Mouse (Mus musculus) lung, postnatal 0 days (tissue): ENCODE results near the gene Ksr2. TPM values are rescaled to one million over a fixed set of nuclear protein-coding genes. Genes with fewer than 3 reads are reported as not detected.

Experiments used
- ATAC-seq: fragments of 200-750 bp; cut with Nextera tagmentation; 2 replicates; pipeline ENCODE4 v1.8.0; 2017; ENCODE audit warnings: moderate library complexity
- DNase-seq: peaks from one replicate; pipeline ENCODE4 v3.0.0-alpha.2; 2016; ENCODE audit warnings: low spot score
- H3K27ac ChIP-seq: fragments of 300-500 bp; sonication (generic); 2 replicates; pipeline ENCODE4 v1.5.1; 2014; ENCODE audit warnings: antibody characterized with exemption, mild to moderate bottlenecking, low read length, mixed read lengths
- H3K27me3 ChIP-seq: fragments of 300-500 bp; sonication (generic); replicated peaks from 2 replicates; pipeline ENCODE4 v1.6.1; 2014; ENCODE audit warnings: low read length, mixed read lengths; ENCODE audit not compliant: insufficient read depth
- H3K36me3 ChIP-seq: fragments of 300-500 bp; sonication (generic); 2 replicates; pipeline ENCODE4 v1.6.1; 2014; ENCODE audit warnings: low read length, mixed read lengths; ENCODE audit not compliant: insufficient read depth
- H3K4me1 ChIP-seq: fragments of 300-500 bp; sonication (generic); 2 replicates; pipeline ENCODE4 v1.6.1; 2014; ENCODE audit warnings: antibody characterized with exemption, low read depth, low read length, mixed read lengths; ENCODE audit not compliant: insufficient read depth
- H3K4me2 ChIP-seq: fragments of 300-500 bp; sonication (generic); replicated peaks from 2 replicates; pipeline ENCODE4 v1.6.1; 2014; ENCODE audit warnings: low read depth, mild to moderate bottlenecking, low read length, moderate library complexity, mixed read lengths
- H3K4me3 ChIP-seq: fragments of 300-500 bp; sonication (generic); 2 replicates; pipeline ENCODE4 v1.5.1; 2014; ENCODE audit warnings: low read depth, low read length
- H3K9ac ChIP-seq: fragments of 300-500 bp; sonication (generic); replicated peaks from 2 replicates; pipeline ENCODE4 v1.6.1; 2014; ENCODE audit warnings: low read depth, mild to moderate bottlenecking
- H3K9me3 ChIP-seq: fragments of 300-500 bp; sonication (generic); 2 replicates; pipeline ENCODE4 v1.6.1; 2016; ENCODE audit warnings: low read length, mixed read lengths
- CTCF ChIP-seq: IDR thresholded peaks from 2 replicates; pipeline ENCODE4 v1.5.1; 2016; ENCODE audit warnings: antibody characterized with exemption, mild to moderate bottlenecking
- EP300 ChIP-seq: IDR thresholded peaks from 2 replicates; pipeline ENCODE4 v1.6.1; 2016; ENCODE audit warnings: antibody characterized with exemption, mild to moderate bottlenecking, control low read depth
- WGBS: fragments of 180-500 bp; shearing (Covaris S2); extraction: QIAGEN DNeasy Blood & Tissue Kit; methylation state at CpG from one replicate; pipeline ENCODE4 v1.1.7; 2014; 5-methylcytosine and 5-hydroxymethylcytosine counted together
- polyA plus RNA-seq: library from polyadenylated mRNA; unstranded; fragments of >200 nt; fragmentation: Nextera tagmentation; extraction: Ambion mirVana; gene quantifications from 2 replicates; pipeline ENCODE4 v1.2.1, GENCODE M21; 2015

The Ksr2 gene
- polyA plus RNA-seq, 1 experiment from 2014 or later: 0.08 TPM

- peak overlapping the region; percentile 87 for H3K4me2 ChIP-seq
- H3K27ac ChIP-seq: peak overlapping the region; percentile 43; the same call in 1 of the 2 replicates
- no peaks in the 10 kb centered on the region for H3K36me3 ChIP-seq
- TF ChIP-seq CTCF (peak; percentile 63), EP300 (no peak)
- ATAC-seq: peak; percentile 72
- H3K9ac ChIP-seq: peak overlapping the region; percentile 64
- H3K9me3 ChIP-seq: no peaks in the 10 kb centered on the region
- 3% methylated on average over 16 of the region's 16 CpGs for WGBS
- H3K4me1 ChIP-seq: no peaks in the 10 kb centered on the region
- H3K4me3 ChIP-seq: peak overlapping the region; percentile 66
- peak; percentile 79 for DNase-seq
- H3K27me3 ChIP-seq: no peaks in the 10 kb centered on the region
Observed at GRCm38 (mm10) chr5:117388296-117388751, 25.5 kb upstream of the Ksr2 start.

- Histone ChIP-seq H3K27ac (peak within 1 kb of the TSS; percentile 43; the same call in 1 of the 2 replicates), H3K4me1 (no peaks in the 10 kb centered on the region), H3K9me3 (no peaks in the 10 kb centered on the region), H3K4me2 (peak within 1 kb of the TSS; percentile 87), H3K36me3 (no peaks in the 10 kb centered on the region), H3K4me3 (peak within 1 kb of the TSS; percentile 66), H3K9ac (peak within 1 kb of the TSS; percentile 64), H3K27me3 (no peaks in the 10 kb centered on the region)
- DNase-seq (peak; percentile 98), ATAC-seq (peak; percentile 98)
- WGBS: 0% methylated on average over 28 of the region's 44 CpGs
- TF ChIP-seq CTCF (0 out of 2 replicates have a peak, but pooled peaks have one; percentile 14), EP300 (no peak)
Observed at GRCm38 (mm10) chr5:117388877-117389276, 24.9 kb upstream of the Ksr2 start, which contains the start of gene Rfc5. TSS of gene Rfc5 (minus strand) at chr5:117389047.

GRCm38 (mm10) chr5:117390895-117391294, 22.9 kb upstream of the Ksr2 start:
- H3K4me2 ChIP-seq: no peak overlapping the region
- no peaks in the 10 kb centered on the region for H3K4me1 ChIP-seq
- no peaks in the 10 kb centered on the region for H3K9me3 ChIP-seq
- no peaks in the 10 kb centered on the region for H3K27me3 ChIP-seq
- 80% methylated on average over 1 of the region's 1 CpGs for WGBS
- no peak for ATAC-seq
- DNase-seq: no peak
- no peak overlapping the region for H3K9ac ChIP-seq
- no peaks in the 10 kb centered on the region for H3K36me3 ChIP-seq
- no peak overlapping the region for H3K27ac ChIP-seq
- H3K4me3 ChIP-seq: no peak overlapping the region
- TF ChIP-seq CTCF (no peak), EP300 (no peak)

- Histone ChIP-seq H3K9me3 (no peaks in the 10 kb centered on the region), H3K27me3 (no peaks in the 10 kb centered on the region), H3K4me1 (no peaks in the 10 kb centered on the region), H3K36me3 (no peaks in the 10 kb centered on the region), H3K9ac (no peak overlapping the region), H3K4me3 (no peak overlapping the region), H3K4me2 (no peak overlapping the region), H3K27ac (no peak overlapping the region)
- ATAC-seq (no peak), DNase-seq (no peak)
- 82% methylated on average over 5 of the region's 5 CpGs for WGBS
- no peak for TF ChIP-seq CTCF
- no peak for TF ChIP-seq EP300
Observed at GRCm38 (mm10) chr5:117395834-117396233, 18.0 kb upstream of the Ksr2 start.

GRCm38 (mm10) chr5:117396596-117397014, 17.2 kb upstream of the Ksr2 start:
- no peak overlapping the region for H3K27ac ChIP-seq
- no peaks in the 10 kb centered on the region for H3K9me3 ChIP-seq
- H3K4me3 ChIP-seq: no peak overlapping the region
- H3K4me1 ChIP-seq: no peaks in the 10 kb centered on the region
- H3K27me3 ChIP-seq: no peaks in the 10 kb centered on the region
- WGBS: 63% methylated on average over 6 of the region's 6 CpGs
- DNase-seq: no peak
- ATAC-seq: no peak
- TF ChIP-seq CTCF (no peak), EP300 (no peak)
- no peaks in the 10 kb centered on the region for H3K36me3 ChIP-seq
- H3K9ac ChIP-seq: no peak overlapping the region
- no peak overlapping the region for H3K4me2 ChIP-seq

- Histone ChIP-seq H3K27ac (no peak overlapping the region), H3K9ac (no peak overlapping the region), H3K4me2 (no peak overlapping the region), H3K4me3 (no peak overlapping the region), H3K9me3 (no peaks in the 10 kb centered on the region), H3K36me3 (no peaks in the 10 kb centered on the region), H3K27me3 (no peaks in the 10 kb centered on the region), H3K4me1 (no peaks in the 10 kb centered on the region)
- WGBS: 77% methylated on average over 6 of the region's 6 CpGs
- ATAC-seq (no peak), DNase-seq (no peak)
- TF ChIP-seq EP300: no peak
- no peak for TF ChIP-seq CTCF
Observed at GRCm38 (mm10) chr5:117397371-117397770, 16.4 kb upstream of the Ksr2 start.

GRCm38 (mm10) chr5:117398007-117398550, 15.7 kb upstream of the Ksr2 start:
- Histone ChIP-seq H3K36me3 (no peaks in the 10 kb centered on the region), H3K4me1 (no peaks in the 10 kb centered on the region), H3K27me3 (no peaks in the 10 kb centered on the region), H3K9ac (no peak overlapping the region), H3K27ac (no peak overlapping the region), H3K9me3 (no peaks in the 10 kb centered on the region), H3K4me3 (no peak overlapping the region), H3K4me2 (no peak overlapping the region)
- ATAC-seq (no peak), DNase-seq (no peak)
- no peak for TF ChIP-seq EP300
- no peak for TF ChIP-seq CTCF
- WGBS: 51% methylated on average over 4 of the region's 5 CpGs
